ENCODE assay signal across 22 mouse cellular contexts in genomic region chr6:6455566-6455965, GRCm38 (mm10).
DNase-seq lines count a peak whose midpoint lies in the region; ATAC-seq and TF ChIP-seq lines count a peak whose summit lies in the region.
"Had no signal": no experiment of that assay in that cellular context is flagged by ENCODE, and none has a peak within 500 bp of the region (broad histone marks: within the 10 kb centered on the region; RNA-seq: fewer than 3 reads in every experiment).

No protein-coding gene starts in this region.

- peak; percentile 60 to 73 for DNase-seq in cerebellum, postnatal 10 days
- DNase-seq in cerebellum, adult 18-20 months, result no peak
- DNase-seq in left cerebral cortex, postnatal 4 days, result peak; percentile 57
- no peak for DNase-seq in left cerebral cortex, adult 18-20 months (ENCODE audit: low spot score in 2 of 2)
- DNase-seq in midbrain, postnatal 0 days (ENCODE audit: low spot score), result peak; percentile 15
- DNase-seq: adrenal gland, adult 8-10 months; adrenal gland, postnatal 14 days; adrenal gland, postnatal 36 days; B cell, adult 2 months; cerebellum, adult 11-12 months; cerebellum, adult 8-10 months; forebrain, postnatal 0 days had no signal

- no peak for TF ChIP-seq CTCF in midbrain, postnatal 0 days (IDR thresholded peaks at IDR 0.05)

- H3K27ac ChIP-seq in midbrain, postnatal 0 days (ENCODE audit: low read depth, low read length), result no peak overlapping the region
- H3K27ac ChIP-seq in midbrain, embryonic 13.5 days, result no peak overlapping the region
- H3K27ac ChIP-seq: embryonic facial prominence, embryonic 10.5 days; embryonic facial prominence, embryonic 12.5 days; forebrain, embryonic 13.5 days; forebrain, embryonic 15.5 days had no signal

- H3K36me3 ChIP-seq in midbrain, postnatal 0 days (ENCODE audit: insufficient read depth, low read length), result no peaks in the 10 kb centered on the region
- H3K36me3 ChIP-seq in midbrain, embryonic 13.5 days, result no peaks in the 10 kb centered on the region
- H3K36me3 ChIP-seq: embryonic facial prominence, embryonic 10.5 days; embryonic facial prominence, embryonic 12.5 days; forebrain, embryonic 15.5 days; G1E had no signal

- no peaks in the 10 kb centered on the region for H3K27me3 ChIP-seq in midbrain, postnatal 0 days (ENCODE audit: insufficient read depth, low read length)
- no peaks in the 10 kb centered on the region for H3K27me3 ChIP-seq in midbrain, embryonic 13.5 days
- H3K27me3 ChIP-seq: CH12.LX; embryonic facial prominence, embryonic 12.5 days; forebrain, embryonic 13.5 days; forebrain, embryonic 15.5 days; Patski had no signal

- no peak overlapping the region for H3K4me2 ChIP-seq in midbrain, postnatal 0 days (ENCODE audit: low read depth, low read length, poor library complexity, severe bottlenecking)
- H3K4me2 ChIP-seq in midbrain, embryonic 13.5 days (replicated peaks), result no peak overlapping the region
- H3K4me2 ChIP-seq: embryonic facial prominence, embryonic 12.5 days; forebrain, embryonic 13.5 days; forebrain, embryonic 15.5 days had no signal

- H3K4me1 ChIP-seq in midbrain, postnatal 0 days (ENCODE audit: insufficient read depth, low read length), result no peaks in the 10 kb centered on the region; the same call in 1 of the 2 replicates
- peaks cover 7% of the 10 kb centered on the region for H3K4me1 ChIP-seq in midbrain, embryonic 13.5 days (replicated peaks)

- intact Hi-C loops in left cerebral cortex, postnatal 4 days (cut with DNase I), result no loop called here

- WGBS in midbrain, postnatal 0 days, result 80% methylated on average over 5 of the region's 5 CpGs
- 75% methylated on average over 5 of the region's 5 CpGs for WGBS in midbrain, embryonic 13.5 days

- H3K9me3 ChIP-seq in midbrain, postnatal 0 days (ENCODE audit: low read length), result no peaks in the 10 kb centered on the region
- no peaks in the 10 kb centered on the region for H3K9me3 ChIP-seq in midbrain, embryonic 13.5 days
- H3K9me3 ChIP-seq: embryonic facial prominence, embryonic 10.5 days; embryonic facial prominence, embryonic 12.5 days; forebrain, embryonic 13.5 days; forebrain, embryonic 15.5 days; G1E had no signal

- no peak overlapping the region for H3K4me3 ChIP-seq in midbrain, postnatal 0 days (ENCODE audit: low read depth, low read length)
- H3K4me3 ChIP-seq in midbrain, embryonic 13.5 days (replicated peaks), result no peak overlapping the region
- H3K4me3 ChIP-seq: embryonic facial prominence, embryonic 10.5 days; embryonic facial prominence, embryonic 12.5 days; forebrain, embryonic 13.5 days; forebrain, embryonic 15.5 days had no signal

- ATAC-seq in midbrain, postnatal 0 days (ENCODE audit: low FRiP score), result no peak
- ATAC-seq in midbrain, embryonic 13.5 days, result no peak
- ATAC-seq: activated CD4-positive, CD25-positive, alpha-beta regulatory T cell, adult 4 months; CD4-positive, CD25-positive, alpha-beta regulatory T cell, adult 4 months; forebrain, embryonic 13.5 days; forebrain, embryonic 15.5 days; forebrain, postnatal 0 days; Patski had no signal

- no peak overlapping the region for H3K9ac ChIP-seq in midbrain, postnatal 0 days (replicated peaks; ENCODE audit: low read length, poor library complexity, severe bottlenecking)
- H3K9ac ChIP-seq in midbrain, embryonic 13.5 days (replicated peaks), result no peak overlapping the region
- H3K9ac ChIP-seq: embryonic facial prominence, embryonic 12.5 days; forebrain, embryonic 13.5 days; forebrain, embryonic 15.5 days; forebrain, postnatal 0 days had no signal

Comparison
In these comparisons a context has a peak if more than half of its experiments do, and no peak if none do; other contexts are left out.
1. DNase-seq: peak in cerebellum, postnatal 10 days (2 of 2), left cerebral cortex, postnatal 4 days (single experiment) and midbrain, postnatal 0 days (single experiment); none in cerebellum, adult 18-20 months (0 of 2) and left cerebral cortex, adult 18-20 months (0 of 2).